Mouse (Mus musculus) 416B (cell line): ENCODE data around the gene Fam57b.

Experiments used
- DNase-seq: peaks from one replicate; pipeline ENCODE4 v3.0.0; 2011; ENCODE audit warnings: low read depth

Gene Fam57b

DNA sequence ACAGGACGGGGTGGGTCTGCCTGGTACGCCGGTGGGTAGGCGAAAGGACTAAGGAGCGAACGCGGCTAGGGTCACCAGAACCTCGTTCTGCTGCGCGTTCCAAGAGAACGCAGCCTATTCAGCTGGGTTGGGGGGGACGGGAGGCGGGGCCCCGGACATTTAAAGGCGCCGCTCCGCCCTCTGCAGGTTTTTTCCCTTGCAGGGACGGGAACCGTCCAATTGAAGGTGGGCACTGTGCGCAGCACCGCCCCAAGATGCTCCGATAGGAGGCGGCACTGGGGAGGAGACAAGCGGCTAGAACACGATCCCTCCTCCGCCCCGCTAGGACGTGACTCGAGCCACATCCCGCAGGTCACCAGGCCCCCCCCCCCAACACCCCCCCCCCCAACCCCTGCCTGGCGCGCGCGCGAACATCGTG is 1.6 kb downstream of the Fam57b start:
- DNase-seq = peak; percentile 99

GRCm38 (mm10) chr7:126799468-126800268 is 2.2 kb downstream of the Fam57b start:
- no peak for DNase-seq

DNA sequence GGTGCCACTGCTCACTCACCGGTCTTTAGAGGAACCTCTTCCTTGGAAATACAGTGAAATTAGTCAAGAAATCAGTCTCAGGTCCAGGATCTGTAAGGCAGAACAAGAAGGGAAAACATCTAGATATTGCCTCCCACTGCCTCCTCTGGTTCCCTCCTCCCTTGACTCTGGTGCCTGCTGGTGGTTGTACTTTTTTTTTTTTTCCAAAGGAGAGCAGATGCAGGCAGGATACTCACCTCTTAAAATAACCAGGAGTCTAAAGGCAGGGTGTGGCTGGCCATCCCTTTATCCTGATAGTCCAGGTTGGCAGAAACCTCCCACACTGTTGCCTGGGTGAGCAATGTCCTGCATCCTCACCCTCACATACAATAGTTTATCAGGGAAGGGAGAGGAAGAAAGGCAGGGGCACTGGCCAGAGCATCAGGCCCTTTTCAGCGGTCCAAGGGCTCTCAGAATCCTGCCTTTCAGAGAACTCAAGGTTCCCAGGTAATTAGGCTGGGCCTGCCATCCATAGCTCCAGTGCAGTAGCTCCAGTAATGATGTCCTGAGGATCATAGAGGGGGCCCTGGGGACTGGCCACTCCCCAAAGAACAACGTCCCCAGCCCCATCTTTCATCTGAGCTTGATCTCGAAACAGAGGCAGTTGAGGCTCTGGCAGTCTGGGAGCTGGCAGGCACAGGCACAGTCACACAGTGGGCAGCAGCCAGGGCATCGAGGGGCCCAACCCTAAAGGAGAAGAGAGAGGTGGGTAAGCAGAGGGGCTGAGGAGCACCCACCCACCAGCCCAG is 3.0 kb downstream of the Fam57b start:
- DNase-seq = no peak

DNA sequence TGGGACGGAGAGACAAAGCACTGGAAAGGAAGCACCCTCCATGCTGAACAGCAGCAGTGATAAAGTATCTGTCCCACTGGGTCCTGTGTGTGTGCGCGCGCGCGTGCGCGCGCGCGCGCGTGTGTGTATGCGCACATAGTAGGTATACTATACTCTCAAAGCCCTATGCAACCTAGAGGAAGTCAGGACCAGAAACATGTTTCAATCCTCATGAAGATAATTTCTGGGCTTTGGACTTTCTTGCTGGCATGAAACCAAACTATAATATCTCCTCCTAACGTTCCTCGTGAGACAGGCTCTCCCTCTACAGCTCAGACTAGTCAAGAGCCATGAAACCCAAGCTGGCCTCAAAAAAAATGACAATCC is 3.6 kb downstream of the Fam57b start:
- no peak for DNase-seq

DNA sequence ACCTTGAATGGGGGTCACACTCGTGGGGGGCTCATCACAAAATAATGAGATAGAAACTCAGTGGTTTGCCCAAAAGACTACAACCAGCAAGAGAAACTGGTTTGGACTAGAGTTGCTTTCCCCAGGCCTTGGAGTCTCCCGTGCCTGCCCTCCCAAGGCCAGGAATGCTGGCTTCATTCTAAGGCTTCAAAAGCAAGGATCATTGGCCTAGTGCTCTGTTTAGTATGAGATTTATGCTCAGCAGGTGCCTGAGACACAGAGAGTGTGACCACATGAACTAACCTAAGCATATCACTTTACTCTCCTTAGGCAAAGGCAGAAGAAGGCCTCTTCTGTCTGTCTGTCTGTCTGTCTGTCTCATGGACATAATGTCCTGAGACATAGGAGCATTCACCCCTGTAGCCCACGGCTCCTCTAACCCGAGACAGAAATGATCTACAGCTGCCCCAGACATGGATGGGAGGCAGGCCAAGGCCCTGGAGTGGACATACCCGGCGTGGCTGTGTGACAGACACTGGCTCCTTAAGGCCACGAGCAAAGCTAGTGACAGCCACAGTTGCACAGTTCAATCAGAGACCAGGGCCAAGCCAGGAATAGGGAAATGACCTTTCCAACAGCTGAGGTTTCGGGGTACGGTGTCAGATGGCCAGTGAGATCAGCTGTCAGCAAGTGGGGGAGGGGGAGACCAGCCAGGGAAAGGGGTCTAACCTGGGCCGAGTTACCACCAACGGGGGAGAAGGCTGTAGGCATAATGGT is 4.8 kb downstream of the Fam57b start:
- no peak for DNase-seq

GRCm38 (mm10) chr7:126803181-126803580 is 5.7 kb downstream of the Fam57b start:
- peak; percentile 69 for DNase-seq

DNA sequence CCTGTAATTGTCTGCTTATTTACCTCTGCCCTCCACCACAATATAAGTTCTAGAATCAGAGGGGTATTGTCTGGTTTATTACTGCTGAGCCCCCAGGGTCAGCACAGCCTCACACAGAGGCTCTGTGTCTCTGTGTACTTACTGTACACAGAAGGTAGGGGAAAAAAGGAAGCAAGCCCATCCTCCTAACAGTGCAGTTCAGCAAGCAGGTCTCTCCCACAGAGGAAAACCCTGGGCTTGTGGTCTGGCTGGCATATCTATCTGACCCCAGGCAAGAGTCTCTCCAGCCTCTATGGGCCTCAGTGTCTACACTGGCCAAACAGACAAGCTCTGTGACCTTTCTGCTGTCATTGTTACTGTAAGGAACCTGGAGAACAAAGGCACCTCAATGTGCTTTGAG is 6.3 kb downstream of the Fam57b start:
- DNase-seq = peak; percentile 74

GRCm38 (mm10) chr7:126806956-126807355 is 9.5 kb downstream of the Fam57b start:
- DNase-seq = no peak

DNA sequence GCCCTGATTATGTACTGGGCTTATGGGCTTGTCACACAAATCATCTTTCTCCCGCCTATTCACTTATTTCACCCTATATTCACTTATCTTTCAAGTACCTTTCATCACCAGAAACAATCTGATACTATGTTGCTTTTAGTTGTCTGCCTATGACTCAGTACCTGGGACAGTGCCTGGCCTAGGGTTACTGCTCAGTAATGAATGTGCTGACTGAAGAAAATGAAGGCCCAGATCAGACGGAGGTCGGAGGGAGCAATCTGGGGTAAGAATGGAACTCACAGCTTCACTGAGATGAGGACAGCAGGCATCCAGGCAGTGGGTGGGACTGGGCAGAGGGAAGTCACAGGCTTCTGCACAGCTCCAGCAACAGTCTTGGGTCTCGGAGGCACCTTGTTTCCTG is 9.9 kb downstream of the Fam57b start:
- DNase-seq = no peak

DNA sequence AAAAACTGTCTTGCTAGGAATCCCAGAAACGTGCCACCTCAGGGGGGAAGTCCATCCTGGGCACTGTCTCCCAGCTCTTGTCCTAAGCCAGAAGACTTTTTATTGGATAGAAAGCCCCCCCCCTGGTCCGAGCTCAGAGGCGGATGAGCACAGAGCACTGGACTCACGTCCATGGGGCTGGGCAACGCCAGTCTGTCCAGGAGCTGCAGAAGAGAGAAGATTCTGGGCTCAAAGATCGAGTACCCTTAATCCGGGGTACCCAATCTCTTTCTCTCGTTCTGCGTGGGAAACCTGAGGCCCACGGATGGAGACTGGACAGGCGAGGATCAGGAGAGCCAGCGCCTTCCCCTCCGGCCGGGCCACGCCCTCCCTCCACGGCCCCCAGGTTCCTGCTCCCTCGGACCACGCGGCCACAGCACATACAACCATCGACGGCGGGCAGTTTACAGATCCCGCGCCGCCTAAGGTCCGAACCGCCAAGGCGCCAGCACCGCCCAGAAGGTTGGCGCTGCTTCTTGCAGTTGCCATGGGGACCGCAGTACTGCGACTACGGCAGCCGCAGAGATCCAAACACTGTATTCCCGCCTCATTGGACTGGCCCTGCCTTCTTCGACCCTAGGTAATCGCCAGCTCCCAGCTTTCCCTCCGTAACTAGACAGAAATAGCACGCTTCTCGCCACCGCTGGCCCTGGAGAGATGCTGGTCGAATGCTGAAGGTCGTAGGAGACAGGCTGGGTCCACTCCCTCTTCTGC is 11.4 kb downstream of the Fam57b start:
- DNase-seq = peak; percentile 90

DNA sequence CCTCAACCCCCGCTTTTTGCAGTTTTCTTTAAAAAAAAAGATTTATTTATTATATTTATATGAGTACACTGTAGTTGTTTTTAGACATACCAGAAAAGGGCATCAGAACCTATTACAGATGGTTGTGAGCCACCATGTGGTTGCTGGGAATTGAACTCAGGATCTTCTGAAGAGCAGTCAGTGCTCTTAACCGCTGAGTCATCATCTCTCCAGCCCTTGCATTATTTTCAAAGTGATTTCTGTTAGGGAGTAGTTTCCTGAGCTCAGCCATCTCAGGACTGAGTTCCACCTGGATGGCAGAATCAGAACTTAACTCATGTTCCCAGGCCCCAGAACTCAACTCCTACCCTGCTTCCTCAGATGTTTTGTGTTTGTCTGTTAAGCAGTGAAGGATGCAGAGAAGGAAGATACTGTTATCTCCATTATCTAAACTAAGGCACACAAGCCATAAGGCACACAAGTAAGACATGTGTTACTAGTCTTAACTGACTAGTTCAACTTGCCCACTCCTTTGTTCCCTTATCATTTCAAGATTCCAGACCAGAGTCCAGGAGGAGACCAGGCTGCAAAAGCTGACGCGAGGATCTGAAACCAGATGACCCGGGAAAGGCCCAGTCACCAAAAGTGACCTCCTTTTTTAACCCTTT is 12.4 kb downstream of the Fam57b start:
- peak; percentile 49 for DNase-seq

DNA sequence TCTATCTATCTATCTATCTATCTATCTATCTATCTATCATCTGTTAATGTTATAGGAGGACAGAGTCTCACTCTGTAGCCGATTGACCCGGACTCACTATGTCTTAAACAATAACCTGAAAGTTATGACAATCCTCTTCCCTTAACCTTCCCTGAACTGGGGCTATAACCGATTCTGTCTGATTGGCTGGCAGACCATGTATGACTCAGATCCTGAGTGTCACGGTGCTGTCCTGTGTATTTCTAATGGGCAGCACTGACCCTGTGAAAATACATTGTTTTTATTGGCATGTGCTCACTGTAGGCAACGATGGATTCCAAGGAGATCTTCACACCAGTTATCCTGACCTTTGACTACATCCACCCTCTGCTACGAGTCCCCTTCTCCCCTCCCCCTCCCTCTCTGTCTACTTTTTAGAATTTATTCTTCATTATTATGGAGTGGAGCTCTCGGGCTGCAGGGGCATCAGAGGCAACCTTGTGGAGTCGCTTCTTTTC is 18.3 kb downstream of the Fam57b start:
- peak; percentile 68 for DNase-seq

GRCm38 (mm10) chr7:126816494-126816893 is 19.0 kb downstream of the Fam57b start:
- no peak for DNase-seq

DNA sequence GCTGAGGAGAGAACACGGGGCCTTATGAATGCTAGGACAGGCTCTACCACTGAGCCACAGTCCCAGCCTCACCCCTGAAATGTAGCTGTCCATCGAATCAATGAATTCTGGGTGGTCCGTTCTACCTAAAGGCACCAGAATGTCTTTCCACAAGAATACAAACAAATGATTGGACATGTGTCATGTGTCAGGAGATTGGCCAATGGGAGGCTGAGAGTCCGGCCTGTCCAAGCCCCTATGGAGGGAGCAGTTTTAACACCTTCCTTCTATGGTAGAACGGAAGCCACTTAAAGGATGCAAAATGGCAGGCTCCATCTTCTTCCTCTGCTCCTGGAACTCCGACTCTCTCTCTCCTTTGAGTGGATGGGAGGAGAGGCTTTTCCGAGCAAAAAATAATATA is 20.1 kb downstream of the Fam57b start:
- no peak for DNase-seq

GRCm38 (mm10) chr7:126818818-126819217 is 21.4 kb downstream of the Fam57b start:
- DNase-seq = no peak

DNA sequence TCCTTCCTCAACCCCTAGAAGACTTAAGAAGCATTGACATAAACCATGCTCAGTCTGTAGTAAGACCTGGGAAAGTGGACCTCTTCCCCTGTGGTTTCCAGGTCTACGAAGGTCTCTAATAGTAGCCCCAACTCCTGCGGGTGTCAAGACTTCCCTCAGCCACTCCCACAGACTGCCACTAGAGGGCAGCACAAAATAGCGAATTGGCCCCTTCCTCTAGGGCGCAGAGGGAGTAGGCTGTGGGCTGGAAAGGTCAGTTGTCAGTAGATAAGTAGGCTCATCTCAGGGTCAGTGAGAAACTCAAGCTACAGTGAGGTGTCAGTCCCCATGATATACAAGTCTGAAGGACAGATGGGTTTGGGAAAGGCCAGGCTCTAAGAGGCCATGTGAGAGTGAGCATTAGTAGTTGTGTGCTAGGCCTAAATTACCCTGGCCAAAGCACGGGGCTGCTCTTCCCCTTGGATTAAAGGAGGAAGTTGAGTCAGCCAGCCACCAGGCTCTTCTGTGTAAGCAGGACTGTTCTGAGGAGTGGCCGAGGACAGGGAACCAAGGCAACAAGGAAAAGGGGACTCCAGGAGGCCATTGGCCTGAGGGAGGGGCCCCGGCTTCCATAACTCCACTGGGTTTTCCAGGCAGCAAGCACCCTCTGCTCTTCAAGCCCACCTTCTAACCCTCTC is 24.5 kb downstream of the Fam57b start:
- DNase-seq = peak; percentile 86

DNA sequence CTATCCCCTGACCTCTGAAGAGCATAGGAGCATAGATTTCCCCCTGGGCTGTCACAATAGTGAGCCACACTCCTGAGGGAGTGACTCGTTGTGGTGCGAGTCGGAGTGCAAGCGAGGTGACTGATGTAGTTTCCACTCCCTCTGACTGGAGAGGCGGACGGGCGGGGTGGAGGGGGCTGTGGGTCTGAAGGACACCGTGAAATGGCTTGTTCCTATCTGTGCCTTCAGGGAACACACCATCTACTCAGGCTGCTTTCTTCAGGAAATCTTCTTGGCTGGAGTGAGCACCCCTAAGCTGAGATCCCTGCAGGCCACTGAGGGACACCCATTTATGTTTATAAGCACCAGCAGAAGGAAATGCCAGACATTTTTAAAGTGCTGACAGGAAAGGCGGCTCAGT is 25.3 kb downstream of the Fam57b start:
- DNase-seq = no peak

- DNase-seq = no peak
Observed at GRCm38 (mm10) chr7:126823202-126823711, 25.8 kb downstream of the Fam57b start.

DNA sequence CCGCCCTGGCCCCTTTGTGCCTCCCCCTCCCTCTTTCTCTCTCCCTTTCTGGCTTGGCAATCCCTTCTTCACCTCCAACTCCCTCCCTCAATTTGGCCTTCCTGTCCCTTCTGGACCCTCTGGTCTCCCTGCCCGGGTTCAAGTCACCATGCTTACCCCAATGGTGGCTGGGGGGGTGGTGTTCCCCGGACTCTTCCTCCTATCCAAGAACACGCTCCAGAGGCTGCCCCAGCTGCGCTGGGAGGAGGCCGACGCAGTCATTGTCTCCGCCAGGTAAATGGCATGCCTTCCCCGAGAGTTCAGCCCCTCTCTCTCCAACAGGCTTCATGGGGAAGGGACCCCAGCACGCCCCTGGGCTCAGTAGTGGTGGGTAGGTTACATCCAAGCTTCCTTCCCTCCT is 26.5 kb downstream of the Fam57b start:
- DNase-seq = no peak

DNA sequence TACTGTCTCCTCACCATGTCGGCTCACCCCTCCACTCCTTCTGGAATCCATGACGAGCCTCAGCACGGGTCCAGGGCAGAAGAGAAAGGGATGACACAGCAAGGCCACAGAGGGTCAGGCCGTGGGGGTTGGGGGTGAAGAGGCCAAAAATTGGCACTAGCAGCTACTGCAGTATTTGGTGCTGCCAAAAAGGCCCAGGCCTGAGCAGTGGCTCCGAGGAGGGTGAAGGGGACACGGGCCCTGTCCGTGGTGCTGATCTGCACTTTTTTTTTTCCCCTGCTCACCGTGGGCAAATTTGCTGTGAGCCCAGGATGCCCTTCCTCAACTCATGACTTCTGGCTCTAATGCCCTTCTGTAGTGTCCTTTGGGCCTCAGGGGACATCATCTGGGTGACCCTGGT is 27.9 kb downstream of the Fam57b start:
- DNase-seq = peak; percentile 37
